Mouse (Mus musculus) kidney, adult 9 months (tissue): ENCODE measurements around the gene Fgf4.

Experiments used
- DNase-seq: peaks from one replicate; pipeline ENCODE4 v3.0.0; 2022

Fgf4 gene

DNA sequence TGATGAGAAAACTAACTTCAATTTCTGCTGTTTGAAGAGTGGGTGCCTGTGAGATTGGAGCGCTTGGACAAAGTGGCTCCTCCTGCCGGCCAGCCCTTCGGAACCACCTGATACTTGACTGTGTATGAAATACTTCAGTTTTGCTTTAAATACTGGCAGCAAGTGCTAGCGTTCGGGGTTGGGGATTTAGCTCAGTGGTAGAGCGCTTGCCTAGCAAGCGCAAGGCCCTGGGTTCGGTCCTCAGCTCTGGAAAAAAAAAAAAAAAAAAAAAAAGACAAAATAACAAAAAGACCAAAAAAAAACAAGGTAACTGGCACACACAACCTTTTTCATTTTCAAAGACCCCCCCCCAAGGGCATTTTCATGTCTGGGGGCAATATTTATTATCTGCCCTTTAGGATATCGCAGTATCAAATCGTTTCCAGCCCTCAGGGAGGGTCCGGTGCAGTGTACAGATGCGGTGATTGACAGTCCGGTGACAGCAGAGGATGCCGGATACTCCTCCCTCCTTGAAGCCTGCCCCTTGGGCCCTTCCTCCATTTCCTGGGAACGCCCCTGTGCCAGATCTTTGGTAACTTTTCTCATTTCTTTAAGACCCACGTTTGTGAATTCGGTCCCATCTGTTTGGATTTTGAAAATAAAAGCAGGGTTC is 67.3 kb downstream of the Fgf4 start:
- no peak for DNase-seq
